Mouse (Mus musculus) adrenal gland, adult 2 months (tissue): ENCODE measurements around the gene Man2a1. TPM values are rescaled to one million over a fixed set of nuclear protein-coding genes. Genes with fewer than 3 reads are reported as not detected.
"Not testable (repeated sequence)": the region's sequence is repeated elsewhere in the genome, so short reads cannot be mapped to it uniquely, and the experiment has no call there.

Experiments
- DNase-seq: peaks from one replicate; pipeline ENCODE4 v3.0.0; 2021
- polyA plus RNA-seq: library from polyadenylated mRNA; depleted of rRNA; stranded (reverse); fragments of >200 nt; gene quantifications from 2 replicates; pipeline ENCODE4 v1.2.3, GENCODE M21; 2012
- total RNA-seq, 2 experiments: library from RNA; stranded (reverse); gene quantifications; 2 replicates each; pipeline ENCODE4 v1.2.3; 2021

The Man2a1 gene
- total and polyA plus RNA-seq, 3 experiments: 22.0 to 175 (median 120) TPM

GRCm38 (mm10) chr17:64754142-64754863 lies 153.8 kb downstream of the Man2a1 start:
- DNase-seq: no peak

GRCm38 (mm10) chr17:64755191-64755590 lies 154.7 kb downstream of the Man2a1 start:
- DNase-seq: no peak

GRCm38 (mm10) chr17:64762651-64763050 lies 162.1 kb downstream of the Man2a1 start:
- DNase-seq: not testable (repeated sequence)

GRCm38 (mm10) chr17:64763491-64763890 lies 163.0 kb downstream of the Man2a1 start:
- no peak for DNase-seq

- DNase-seq: no peak
These were observed 163.9 kb downstream of the Man2a1 start for GRCm38 (mm10) chr17:64764175-64765122.

- no peak for DNase-seq
These were observed 164.8 kb downstream of the Man2a1 start for GRCm38 (mm10) chr17:64765286-64765685.

GRCm38 (mm10) chr17:64766507-64766906 lies 166.0 kb downstream of the Man2a1 start:
- DNase-seq: no peak

- DNase-seq: no peak
These were observed 169.7 kb downstream of the Man2a1 start for GRCm38 (mm10) chr17:64770277-64770676.

- DNase-seq: no peak
These were observed 172.1 kb downstream of the Man2a1 start for GRCm38 (mm10) chr17:64772611-64773010.

GRCm38 (mm10) chr17:64774218-64774617 lies 173.7 kb downstream of the Man2a1 start:
- DNase-seq: no peak

- DNase-seq: no peak
These were observed 177.8 kb downstream of the Man2a1 start for GRCm38 (mm10) chr17:64778300-64778699.

- no peak for DNase-seq
These were observed 178.2 kb downstream of the Man2a1 start for GRCm38 (mm10) chr17:64778756-64779155.

GRCm38 (mm10) chr17:64780753-64781490 lies 180.4 kb downstream of the Man2a1 start:
- no peak for DNase-seq

- DNase-seq: no peak
These were observed 181.8 kb downstream of the Man2a1 start for GRCm38 (mm10) chr17:64782307-64782706.

GRCm38 (mm10) chr17:64785961-64786360 lies 185.4 kb downstream of the Man2a1 start:
- DNase-seq: no peak

- DNase-seq: no peak
These were observed 187.8 kb downstream of the Man2a1 start for GRCm38 (mm10) chr17:64788301-64788700.

- no peak for DNase-seq
These were observed 188.6 kb downstream of the Man2a1 start for GRCm38 (mm10) chr17:64789175-64789574.

GRCm38 (mm10) chr17:64792076-64792475 lies 191.5 kb downstream of the Man2a1 start:
- peak; percentile 62 for DNase-seq

- DNase-seq: no peak
These were observed 192.1 kb downstream of the Man2a1 start for GRCm38 (mm10) chr17:64792623-64793022.

- no peak for DNase-seq
These were observed 201.8 kb downstream of the Man2a1 start for GRCm38 (mm10) chr17:64802168-64802955.

- no peak for DNase-seq
These were observed 202.4 kb downstream of the Man2a1 start for GRCm38 (mm10) chr17:64802956-64803275.
